Mouse (Mus musculus): ENCODE measurements around the gene Actr3b.
"Not testable (repeated sequence)": the region's sequence is repeated elsewhere in the genome, so short reads cannot be mapped to it uniquely, and the experiment has no call there.

Gene Actr3b

DNA sequence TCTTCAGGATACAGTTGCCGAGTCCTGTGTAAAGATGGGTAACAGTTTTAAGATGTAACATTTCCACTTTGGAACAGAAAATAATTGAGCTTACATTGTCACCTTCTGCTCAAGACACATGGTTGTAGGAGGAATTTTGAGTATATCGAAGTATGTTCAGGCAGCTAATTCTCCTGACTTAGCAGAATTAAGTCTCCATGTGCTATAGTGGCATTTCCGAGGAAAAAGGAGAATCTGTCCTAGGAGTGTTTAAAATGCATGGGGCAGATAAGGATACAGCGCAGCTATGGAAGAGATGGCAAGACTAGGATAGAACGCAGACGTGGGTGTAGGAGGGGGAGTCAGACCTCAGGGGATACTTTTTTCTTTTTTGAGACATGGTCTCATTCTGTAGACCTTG, 31.8 kb downstream of the Actr3b start:
- no peak for DNase-seq

- DNase-seq: no peak
Measured at GRCm38 (mm10) chr5:25797776-25798175, 38.0 kb downstream of the Actr3b start.

- DNase-seq: no peak
Measured at GRCm38 (mm10) chr5:25800929-25801328, 41.1 kb downstream of the Actr3b start.

DNA sequence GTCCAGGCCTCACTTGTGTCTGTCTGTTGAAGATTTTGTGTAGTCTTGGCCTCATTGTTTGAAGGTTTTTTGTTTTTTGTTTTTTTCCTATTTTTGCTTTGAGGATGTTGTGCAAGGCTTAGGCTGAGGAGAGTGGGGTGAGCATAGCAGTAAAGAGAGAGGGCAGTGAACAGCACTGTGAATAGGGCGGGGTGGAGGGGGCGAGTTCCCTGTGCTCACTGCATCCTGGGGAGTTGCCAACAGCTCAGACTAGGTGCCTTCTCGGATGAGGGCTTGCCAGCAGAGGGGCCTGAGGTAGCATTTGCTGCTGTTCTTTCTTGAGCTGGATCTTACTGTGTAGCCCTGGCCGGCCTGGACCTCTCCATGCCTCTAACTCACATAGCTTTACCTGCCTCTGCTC, 41.9 kb downstream of the Actr3b start:
- DNase-seq: no peak

- no peak for DNase-seq
Measured at GRCm38 (mm10) chr5:25804569-25804968, 44.8 kb downstream of the Actr3b start.

DNA sequence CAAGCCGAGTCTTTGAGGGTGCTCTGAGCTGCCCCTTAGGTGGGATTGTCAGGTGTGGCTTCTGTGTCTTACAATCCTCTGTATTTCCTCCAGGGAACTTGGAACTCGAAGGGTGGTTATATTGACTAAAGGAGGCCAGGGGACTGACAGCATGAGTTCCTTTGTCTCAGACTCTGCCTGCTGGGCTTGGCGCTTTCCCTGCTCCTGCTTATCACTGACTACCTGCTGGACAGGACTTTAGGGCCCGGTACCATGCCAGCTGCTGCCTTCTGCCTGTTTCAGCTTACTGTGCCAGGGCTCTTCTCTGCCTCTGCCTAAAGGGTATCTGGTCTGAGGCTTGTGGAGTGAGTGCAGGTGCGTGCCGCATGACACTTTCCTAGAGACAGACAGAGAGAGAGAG, 53.1 kb downstream of the Actr3b start:
- DNase-seq: no peak

- DNase-seq: no peak
Measured at GRCm38 (mm10) chr5:25829308-25830094, 69.7 kb downstream of the Actr3b start.

DNA sequence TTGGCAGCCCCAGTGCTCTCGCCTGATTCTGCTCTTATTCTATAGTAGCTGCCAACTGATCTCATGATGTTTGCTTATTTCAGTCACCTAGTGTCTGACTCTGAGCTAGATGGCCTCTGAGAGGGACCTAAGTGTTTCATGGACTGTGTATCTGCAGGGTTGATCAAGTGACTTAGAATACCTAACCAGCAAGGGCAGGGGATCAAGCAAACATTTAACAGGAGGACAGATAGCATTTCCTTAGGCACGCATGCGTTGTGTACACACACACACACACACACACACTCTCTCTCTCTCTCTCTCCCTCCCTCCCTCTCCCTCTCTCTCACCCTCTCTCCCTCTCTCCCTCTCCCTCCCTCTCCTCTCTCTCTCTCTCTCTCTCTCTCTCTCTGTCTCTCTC, 71.0 kb downstream of the Actr3b start:
- no peak for DNase-seq

- DNase-seq: peak; percentile 29
Measured at GRCm38 (mm10) chr5:25831624-25832023, 71.8 kb downstream of the Actr3b start.

- peak; percentile 24 for DNase-seq
Measured at GRCm38 (mm10) chr5:25839400-25839799, 79.6 kb downstream of the Actr3b start.

GRCm38 (mm10) chr5:25846558-25846957, 86.8 kb downstream of the Actr3b start:
- DNase-seq: no peak

DNA sequence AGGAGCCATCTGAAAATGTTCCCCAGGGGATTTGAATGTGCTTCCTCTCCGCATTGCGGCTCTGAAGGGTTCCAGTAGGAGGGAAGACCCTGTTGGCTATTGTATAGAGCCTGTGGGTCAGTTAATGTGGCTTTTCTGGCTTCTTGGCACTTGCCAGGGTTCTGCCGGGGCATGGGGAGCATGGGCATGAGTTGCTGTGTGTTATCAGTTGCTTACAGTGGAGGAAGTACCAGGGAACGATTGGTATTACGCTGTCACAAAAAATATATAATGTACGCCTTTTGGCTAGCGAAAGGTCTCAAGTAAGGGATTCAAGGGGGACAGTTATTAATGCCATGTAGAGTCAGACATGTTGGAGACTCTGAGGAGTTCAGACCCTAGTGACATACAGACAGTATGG, 87.4 kb downstream of the Actr3b start:
- DNase-seq: no peak

DNA sequence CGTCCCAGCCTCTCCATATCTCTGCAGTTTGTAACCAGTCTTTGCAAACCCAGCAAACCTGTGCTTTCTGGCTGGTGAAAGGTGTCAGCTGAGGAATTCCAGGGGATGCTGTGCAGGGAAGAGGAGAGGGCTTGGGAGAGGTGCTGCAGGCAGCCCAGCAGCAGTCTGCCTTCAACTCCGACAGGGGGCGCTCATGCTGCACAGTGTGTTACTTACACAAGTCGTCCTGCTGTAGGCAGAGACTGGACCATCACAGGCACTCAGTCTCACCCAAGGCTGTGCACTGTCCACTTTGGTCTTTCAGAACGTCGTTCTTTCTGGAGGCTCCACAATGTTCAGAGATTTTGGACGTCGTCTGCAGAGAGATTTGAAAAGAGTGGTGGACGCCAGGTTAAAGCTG, 88.3 kb downstream of the Actr3b start:
- no peak for DNase-seq

- DNase-seq: no peak
Measured at GRCm38 (mm10) chr5:25866201-25866600, 106.4 kb downstream of the Actr3b start.

- DNase-seq: no peak
Measured at GRCm38 (mm10) chr5:25869880-25870279, 110.1 kb downstream of the Actr3b start.

DNA sequence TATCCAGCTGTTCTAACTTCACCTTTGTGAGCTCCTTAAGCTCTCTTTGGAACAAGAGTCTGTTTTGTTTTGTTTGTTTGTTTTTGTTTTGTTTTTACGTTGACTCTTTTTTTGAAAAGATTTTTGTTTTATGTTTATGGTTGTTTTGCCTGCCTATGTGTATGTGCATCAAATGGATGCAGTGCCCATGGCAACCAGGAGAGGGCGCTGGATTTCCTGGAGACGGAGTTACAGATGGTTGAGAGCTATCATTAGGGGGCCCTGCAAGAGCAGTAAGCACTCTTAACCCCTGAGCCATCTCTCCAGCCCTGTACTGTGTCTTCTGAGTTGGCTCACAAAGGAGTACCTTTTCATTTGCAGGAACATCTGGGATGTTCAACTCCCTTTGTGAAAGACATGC, 110.8 kb downstream of the Actr3b start:
- DNase-seq: no peak

DNA sequence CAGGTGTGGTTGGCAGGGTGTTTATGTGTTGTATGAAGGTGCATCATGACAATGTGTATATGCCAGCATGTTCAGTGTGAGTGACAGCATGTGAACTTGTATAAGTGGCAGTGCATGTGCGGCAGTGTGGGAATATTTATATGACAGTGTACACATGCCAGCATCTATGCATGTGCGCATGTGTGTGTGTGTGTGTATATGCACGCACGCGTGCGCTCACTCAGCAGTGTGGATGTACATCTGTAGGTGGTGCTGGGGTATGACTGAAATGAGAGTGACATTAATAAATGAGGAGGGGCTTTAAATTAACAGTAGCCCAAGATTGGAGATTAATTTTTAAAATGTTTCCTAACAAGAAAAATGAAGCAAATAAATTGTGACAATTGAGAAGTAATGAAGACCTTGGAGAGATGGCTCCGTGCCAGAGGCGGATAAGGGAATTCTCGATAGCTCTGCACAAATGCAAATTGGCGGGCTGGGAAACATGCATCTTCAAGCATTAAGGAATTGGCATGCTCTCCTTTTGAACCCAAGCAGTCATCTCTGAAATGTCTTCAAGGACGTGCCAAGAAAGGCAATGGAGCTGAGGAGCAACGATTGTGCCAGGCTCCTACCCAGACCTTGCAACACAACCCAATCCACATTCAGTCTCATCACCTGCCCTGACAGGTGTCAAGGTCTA, 111.7 kb downstream of the Actr3b start:
- DNase-seq: no peak

DNA sequence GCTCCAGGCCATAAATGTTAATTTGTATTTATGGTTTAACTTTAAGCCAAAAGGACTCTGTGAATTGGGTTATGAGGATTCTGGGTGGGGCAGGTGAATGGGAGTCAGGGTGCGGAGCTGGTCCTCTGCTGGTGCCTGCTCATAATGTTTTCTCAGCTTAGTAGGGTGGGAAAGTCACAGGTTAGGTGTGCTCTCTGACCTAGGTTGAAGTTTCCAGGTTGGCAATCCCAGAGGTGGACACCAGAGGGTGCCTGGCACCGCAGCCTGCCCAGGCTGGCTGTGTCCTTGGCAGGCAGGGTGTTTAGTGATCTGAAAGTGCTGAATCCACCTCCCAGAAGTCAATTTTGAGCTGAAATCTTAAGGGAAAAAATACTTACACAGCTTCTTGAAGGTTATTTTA, 113.2 kb downstream of the Actr3b start:
- DNase-seq: peak; percentile 33

GRCm38 (mm10) chr5:25875927-25876326, 116.1 kb downstream of the Actr3b start:
- DNase-seq: not testable (repeated sequence)

DNA sequence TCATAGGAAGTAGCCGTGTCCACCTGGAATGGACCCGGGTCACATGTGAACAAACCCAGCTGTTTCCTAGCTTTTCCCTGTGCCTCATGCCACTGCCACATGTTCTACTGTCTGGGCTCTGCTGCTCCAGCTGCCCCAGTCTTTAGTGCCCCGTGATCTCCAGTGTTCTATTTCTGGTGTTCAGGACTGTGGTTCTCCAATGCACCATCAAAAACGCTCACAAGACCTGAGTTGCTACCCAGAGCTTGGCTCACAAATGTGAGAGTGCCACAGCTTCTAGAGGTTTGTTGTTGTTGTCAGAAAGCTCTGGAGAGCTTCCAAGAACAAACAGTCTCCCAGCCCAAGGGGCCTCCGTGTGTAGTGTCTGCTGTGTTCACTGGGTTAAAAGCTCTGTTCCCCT, 117.5 kb downstream of the Actr3b start:
- DNase-seq: no peak

GRCm38 (mm10) chr5:25877996-25878395, 118.2 kb downstream of the Actr3b start:
- DNase-seq: no peak

- DNase-seq: no peak
Measured at GRCm38 (mm10) chr5:25886708-25887107, 126.9 kb downstream of the Actr3b start.

DNA sequence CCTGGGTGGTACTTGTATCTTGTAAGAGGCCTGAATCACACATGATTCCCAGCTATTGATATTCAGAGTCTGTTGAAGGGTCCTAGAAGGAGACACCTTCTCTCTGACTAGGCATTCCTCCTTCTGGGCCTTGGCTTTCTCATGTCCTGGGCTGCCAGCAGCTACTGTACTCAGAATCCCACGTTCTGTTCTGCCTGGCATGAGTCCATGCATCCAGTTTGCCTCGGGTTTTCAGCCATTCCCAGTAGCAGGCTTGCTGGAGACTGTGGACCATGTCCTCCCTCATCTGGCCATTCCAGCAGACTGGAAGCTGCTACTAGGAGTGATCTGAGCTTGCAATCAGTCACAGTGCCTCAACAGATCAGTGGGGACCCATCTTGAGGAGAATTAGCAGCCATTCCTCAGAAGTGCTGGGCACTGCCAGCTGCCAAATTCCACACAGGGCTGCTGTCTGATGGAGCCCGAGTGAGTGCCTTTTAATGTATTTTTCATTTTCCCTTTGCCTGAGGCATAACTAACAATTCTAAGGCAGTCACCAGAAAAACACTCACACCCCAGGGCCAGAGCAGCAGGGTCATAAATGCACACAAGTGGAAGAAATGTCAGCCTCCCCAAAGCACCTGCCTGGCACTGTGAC, 130.1 kb downstream of the Actr3b start:
- no peak for DNase-seq

DNA sequence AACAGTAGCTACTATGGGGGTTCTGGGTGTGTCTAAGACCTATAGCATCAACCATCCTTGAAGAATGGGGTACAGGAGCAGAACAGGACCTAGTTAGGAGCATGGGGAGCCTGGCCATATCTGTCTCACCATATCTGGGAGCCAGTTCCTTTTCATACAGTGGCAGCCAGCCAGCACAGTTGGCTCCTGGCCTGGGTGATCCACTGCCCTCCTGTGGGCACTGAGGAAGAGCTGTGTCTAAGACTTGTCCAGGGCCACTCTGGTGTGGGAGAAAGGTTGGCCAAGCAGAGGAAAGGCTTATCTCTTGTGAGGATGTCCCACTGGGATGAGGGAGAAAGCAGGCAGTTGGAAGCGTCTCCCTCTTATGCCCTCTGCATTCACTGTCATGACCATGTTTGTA, 131.5 kb downstream of the Actr3b start:
- DNase-seq: peak; percentile 49

Measured in kidney, adult 18-20 months (tissue).